Mouse (Mus musculus) Patski (cell line): ENCODE results near the gene Neurl2. TPM values are rescaled to one million over a fixed set of nuclear protein-coding genes. Genes with fewer than 3 reads are reported as not detected.

ENCODE experiments used
- ATAC-seq: fragments of 100-300 bp; one replicate; pipeline ENCODE4 v1.8.0; 2021
- CTCF ChIA-PET: fragments of 350-600 bp; sonication (Branson Sonifier 250); formaldehyde crosslinking; loops from one replicate; lab custom pipeline; 2022; ENCODE audit warnings: inconsistent platforms; lab: Charles Lee
- POLR2A ChIA-PET: fragments of 350-600 bp; sonication (Branson Sonifier 250); formaldehyde crosslinking; loops from one replicate; lab custom pipeline; 2022; ENCODE audit warnings: antibody characterized with exemption, inconsistent platforms; lab: Charles Lee
- DNase-seq: peaks from one replicate; pipeline ENCODE4 v3.0.0-alpha.2; 2011; ENCODE audit warnings: low read depth, low spot score
- H3K27me3 ChIP-seq: fragments of 371-371 bp; one replicate; pipeline ENCODE4 v1.5.1; 2021
- CTCF ChIP-seq: fragments of 100-300 bp; IDR thresholded peaks from one replicate; pipeline ENCODE4 v1.5.1; 2021
- in situ Hi-C: fragments of 300-500 bp; cut with MboI; formaldehyde crosslinking; loops from 3 replicates; pipeline ENCODE4 v1.11.1; 2018; ENCODE audit warnings: low pct_unique_long_range_greater_than_20kb, mixed read lengths
- polyA plus RNA-seq: library from polyadenylated mRNA; unstranded; gene quantifications from one replicate; pipeline ENCODE4 v1.2.3, GENCODE M21; 2021

The Neurl2 gene
- polyA plus RNA-seq, 1 experiment from 2014 or later: 2.6 TPM

DNA sequence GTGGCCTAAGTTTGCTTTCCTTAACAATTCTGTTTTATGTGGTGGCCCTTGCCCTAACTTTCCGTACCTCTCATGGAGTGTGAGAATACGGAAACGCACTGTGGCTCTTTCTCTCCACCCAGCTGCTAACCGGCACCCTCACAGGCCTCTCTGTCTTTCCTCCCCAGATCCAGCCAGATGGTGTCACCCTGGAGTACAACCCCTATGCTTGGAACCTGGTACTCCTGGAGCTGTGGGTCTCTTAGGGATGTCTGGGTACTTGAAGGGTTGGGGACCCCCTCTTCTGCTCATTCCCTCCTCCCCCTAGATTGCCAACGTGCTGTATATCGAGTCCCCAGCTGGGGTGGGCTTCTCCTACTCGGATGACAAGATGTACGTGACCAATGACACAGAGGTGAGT is 1.3 kb upstream of the Neurl2 start:
- H3K27me3 ChIP-seq: no peaks in the 10 kb centered on the region
- DNase-seq (no peak), ATAC-seq (peak; percentile 23)
- no peak for TF ChIP-seq CTCF
- ChIA-PET POLR2A (interaction anchor here (0.9 to 1.9 kb wide), 4 partner anchors 33 to 76 kb away, joined by 3 to 5 read pairs (median 4); partner anchors contain the start of gene Pcif1), CTCF (interaction anchor here (0.7 to 2.5 kb wide), 5 partner anchors 12 to 43 kb away, joined by 3 to 10 read pairs (median 6); partner anchors contain the start of genes Pltp and Zswim1)
- in situ Hi-C loops: no loop called here

DNA sequence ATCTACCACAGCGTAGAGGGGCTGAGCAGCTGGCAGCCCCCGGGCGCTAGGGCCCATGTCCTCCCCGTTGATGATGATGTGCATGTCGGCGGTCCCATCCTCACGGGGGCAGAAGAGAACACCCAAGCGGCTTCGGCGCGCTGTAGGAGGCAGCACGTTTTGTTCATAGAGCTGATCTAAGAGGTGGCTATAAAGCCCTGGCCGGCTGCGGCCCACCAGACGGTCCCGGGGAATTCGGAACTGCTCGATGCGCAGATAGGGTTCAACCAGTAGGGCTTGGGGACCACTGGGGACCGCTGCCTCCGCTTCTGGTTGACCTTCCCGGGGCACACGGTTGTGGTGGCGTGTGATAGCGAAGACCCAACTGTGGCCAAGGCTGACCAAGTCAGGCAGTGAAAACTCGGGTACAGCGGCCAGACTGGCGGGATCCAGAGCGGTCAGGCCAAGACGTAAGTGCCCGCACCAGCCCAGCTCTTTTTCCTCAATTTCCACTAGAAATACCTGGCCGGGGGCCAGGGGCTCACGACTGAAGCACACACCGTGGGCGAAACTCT is 431 bp downstream of the Neurl2 start, which contains the start of gene Ctsa:
Gene Ctsa (plus strand): TSS at position 126 of the 554 bp plus-strand sequence.
- H3K27me3 ChIP-seq: no peaks in the 10 kb centered on the region
- no peak for DNase-seq
- in situ Hi-C loops: no loop called here
- CTCF ChIA-PET: interaction anchor here (1.3 to 2.5 kb wide), 5 partner anchors 11 to 35 kb away, joined by 3 to 7 read pairs (median 4); partner anchors contain the start of genes Acot8, Pltp and Zswim1
- POLR2A ChIA-PET: interaction anchor here (0.7 to 1.9 kb wide), 5 partner anchors 9 to 78 kb away, joined by 3 to 5 read pairs (median 3); partner anchors contain the start of genes Acot8 and Zswim1
- TF ChIP-seq CTCF: no peak
- ATAC-seq: peak; percentile 24

DNA sequence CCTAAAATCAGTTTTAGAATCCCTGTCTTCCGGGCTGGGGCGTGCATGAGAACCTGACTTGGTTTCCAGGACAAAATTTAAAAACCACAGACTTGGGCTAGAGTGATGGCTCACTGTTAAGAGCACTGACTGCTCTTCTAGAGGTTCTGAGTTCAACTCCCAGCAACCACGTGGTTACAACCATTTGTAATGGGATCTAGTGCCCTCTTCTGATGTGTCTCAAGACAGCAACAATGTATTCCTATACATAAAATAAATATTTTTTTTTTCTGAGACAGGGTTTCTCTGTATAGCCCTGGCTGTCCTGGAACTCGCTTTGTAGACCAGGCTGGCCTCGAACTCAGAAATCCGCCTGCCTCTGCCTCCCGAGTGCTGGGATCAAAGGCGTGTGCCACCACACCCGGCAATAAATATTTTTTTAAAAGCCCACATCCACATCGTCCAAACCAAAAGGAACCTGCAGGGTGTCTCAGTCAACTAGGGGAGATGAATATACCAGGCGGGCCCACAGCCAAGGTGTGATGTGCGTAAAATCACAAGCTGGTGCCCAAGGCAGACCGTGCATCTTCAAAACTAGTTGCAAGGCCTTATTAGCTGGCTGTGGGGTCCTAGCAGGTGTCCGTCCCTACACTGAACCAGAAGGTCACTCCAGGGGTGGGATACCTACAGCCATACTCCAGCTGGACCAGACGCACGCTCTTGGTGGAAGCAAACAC is 1.1 kb downstream of the Neurl2 start:
- CTCF ChIA-PET: interaction anchor here (1.3 to 2.5 kb wide), 4 partner anchors 10 to 35 kb away, joined by 3 to 7 read pairs (median 4); partner anchors contain the start of genes Acot8 and Zswim1
- DNase-seq: no peak
- in situ Hi-C loops: no loop called here
- H3K27me3 ChIP-seq: no peaks in the 10 kb centered on the region
- no peak for ATAC-seq
- POLR2A ChIA-PET: interaction anchor here (0.7 to 1.9 kb wide), 3 partner anchors 8 to 79 kb away, joined by 3 to 5 read pairs (median 3); partner anchors contain the start of gene Zswim1
- no peak for TF ChIP-seq CTCF

DNA sequence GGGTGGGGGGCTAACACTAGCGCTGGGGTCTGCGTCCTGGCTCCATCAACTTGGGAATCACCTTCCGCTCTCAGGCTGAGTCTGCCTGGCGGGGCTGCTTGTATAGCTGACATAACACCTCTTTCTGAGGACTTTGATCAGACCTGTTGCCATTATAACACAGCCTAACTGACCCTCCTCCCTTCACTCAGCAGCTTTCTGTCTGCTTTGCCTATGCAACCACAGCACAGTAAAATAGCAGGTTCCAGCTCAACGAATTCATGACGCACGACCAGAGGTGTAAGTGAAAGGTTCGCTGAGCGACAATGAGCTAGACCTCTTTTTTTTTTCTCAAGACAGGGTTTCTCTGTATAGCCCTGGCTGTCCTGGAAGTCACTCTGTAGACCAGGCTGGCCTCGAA is 2.2 kb downstream of the Neurl2 start:
- in situ Hi-C loops: no loop called here
- POLR2A ChIA-PET: interaction anchor here (0.6 kb wide), 1 partner anchor 44 kb away, joined by 3 read pairs; no protein-coding TSS in a partner anchor
- CTCF ChIA-PET: interaction anchor here (0.7 to 1.1 kb wide), 2 partner anchors 36 to 50 kb away, joined by 3 read pairs; no protein-coding TSS in a partner anchor
- ATAC-seq: no peak
- H3K27me3 ChIP-seq: no peaks in the 10 kb centered on the region
- no peak for TF ChIP-seq CTCF
- DNase-seq: no peak

DNA sequence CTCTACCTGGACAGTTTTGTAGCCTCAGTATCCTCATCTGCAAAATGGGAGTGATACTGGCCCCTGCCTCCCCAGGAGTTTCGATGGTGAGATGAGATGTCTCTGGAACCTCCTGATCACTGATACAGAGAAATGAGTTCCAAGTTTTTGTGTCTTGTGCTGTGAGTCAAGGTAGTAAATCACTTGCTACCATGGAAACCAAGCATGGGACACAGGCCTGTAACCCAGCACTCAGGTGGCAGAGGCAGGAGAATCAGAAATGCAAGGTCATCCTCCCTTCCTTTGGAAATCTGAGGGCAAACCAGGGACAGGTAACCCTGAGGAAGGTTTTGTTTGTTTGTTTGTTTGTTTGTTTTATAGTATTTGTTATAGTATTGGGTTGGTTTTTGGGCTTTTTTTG is 4.2 kb downstream of the Neurl2 start:
- in situ Hi-C loops: no loop called here
- DNase-seq (no peak), ATAC-seq (no peak)
- no peak for TF ChIP-seq CTCF
- CTCF ChIA-PET: no interaction called here
- POLR2A ChIA-PET: no interaction called here
- H3K27me3 ChIP-seq: no peaks in the 10 kb centered on the region

DNA sequence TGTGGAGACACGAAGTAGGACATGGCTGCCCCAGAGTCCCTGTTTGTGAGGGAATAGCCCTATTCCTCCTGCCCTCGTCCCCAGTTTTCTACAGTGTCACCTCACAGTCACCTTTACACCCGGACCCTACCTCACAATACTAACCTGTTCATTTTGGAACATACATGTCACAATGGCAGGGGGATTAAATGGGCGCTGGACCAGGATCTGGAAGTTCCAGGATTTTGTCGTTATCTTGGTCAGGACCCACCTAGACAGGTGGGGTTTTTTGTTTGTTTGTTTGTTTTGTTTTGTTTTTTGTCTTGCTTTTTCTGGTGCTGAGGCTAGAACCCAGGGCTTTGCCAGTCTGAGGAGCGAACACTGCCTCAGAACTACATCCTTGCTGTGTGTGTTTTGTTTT is 4.8 kb downstream of the Neurl2 start, which contains the start of gene Spata25:
Gene Spata25 (minus strand): TSS at position 101 of the 400 bp plus-strand sequence.
- no peak for ATAC-seq
- no peaks in the 10 kb centered on the region for H3K27me3 ChIP-seq
- POLR2A ChIA-PET: no interaction called here
- CTCF ChIA-PET: no interaction called here
- TF ChIP-seq CTCF: no peak
- in situ Hi-C loops: no loop called here
- DNase-seq: no peak

DNA sequence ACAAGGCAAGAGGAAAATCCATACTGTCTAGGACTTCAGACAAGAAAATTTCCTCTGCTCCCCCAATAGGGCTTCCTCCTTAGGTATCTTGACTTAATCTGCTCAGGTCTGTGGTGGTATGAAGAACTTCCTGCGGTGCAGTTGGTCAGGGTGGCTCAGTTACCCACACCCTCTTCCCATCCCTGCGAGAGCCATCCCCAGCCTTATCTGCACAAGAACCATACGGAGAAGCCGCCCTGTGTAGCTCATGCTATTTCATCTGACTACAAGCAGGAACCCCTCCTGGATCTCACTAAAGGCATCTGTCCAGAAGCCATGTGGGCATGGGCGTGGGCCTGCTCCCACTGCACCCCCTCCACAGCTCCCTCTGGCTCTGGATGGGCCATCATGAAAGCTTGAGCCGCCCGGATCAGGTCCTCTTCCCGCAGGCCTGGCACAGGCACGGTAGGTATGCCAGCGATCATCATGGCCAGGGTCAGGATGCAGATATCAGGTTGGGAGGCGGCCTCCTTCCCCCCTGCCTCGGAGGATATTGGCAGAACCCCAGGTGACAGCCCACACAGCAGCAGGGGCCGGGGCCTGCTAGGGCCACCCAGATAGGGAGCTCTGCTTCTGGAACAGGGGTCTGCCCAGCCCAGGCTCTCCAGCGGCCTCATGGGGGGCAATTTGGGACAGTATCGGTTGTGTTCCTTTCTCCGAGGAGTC is 6.0 kb downstream of the Neurl2 start:
- POLR2A ChIA-PET: no interaction called here
- DNase-seq: no peak
- CTCF ChIA-PET: no interaction called here
- no peaks in the 10 kb centered on the region for H3K27me3 ChIP-seq
- TF ChIP-seq CTCF: no peak
- ATAC-seq: no peak
- in situ Hi-C loops: no loop called here

DNA sequence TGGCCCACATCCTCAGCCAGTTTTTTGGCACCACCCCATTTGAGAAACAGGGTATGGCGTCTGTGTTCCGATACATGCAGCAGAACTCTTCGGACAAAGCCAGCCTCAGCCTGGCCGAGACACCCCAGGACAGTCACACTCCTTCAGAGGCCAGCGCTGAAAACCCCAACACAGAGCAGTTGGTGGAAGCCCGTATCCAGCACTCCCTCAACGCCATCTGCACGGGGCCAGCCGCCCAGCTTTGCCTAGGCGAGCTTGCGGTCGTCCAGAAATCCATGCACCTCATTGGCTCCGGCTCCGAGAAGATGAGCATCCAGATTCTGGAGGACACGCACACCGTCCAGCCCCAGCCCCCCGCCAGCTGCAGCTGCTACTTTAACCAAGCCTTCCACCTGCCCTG is 7.7 kb downstream of the Neurl2 start:
- in situ Hi-C loops: no loop called here
- no peak for TF ChIP-seq CTCF
- no peak for DNase-seq
- no peaks in the 10 kb centered on the region for H3K27me3 ChIP-seq
- ATAC-seq: no peak
- CTCF ChIA-PET: interaction anchor here (0.8 kb wide), 1 partner anchor 28 kb away, joined by 4 read pairs; no protein-coding TSS in a partner anchor
- POLR2A ChIA-PET: no interaction called here

DNA sequence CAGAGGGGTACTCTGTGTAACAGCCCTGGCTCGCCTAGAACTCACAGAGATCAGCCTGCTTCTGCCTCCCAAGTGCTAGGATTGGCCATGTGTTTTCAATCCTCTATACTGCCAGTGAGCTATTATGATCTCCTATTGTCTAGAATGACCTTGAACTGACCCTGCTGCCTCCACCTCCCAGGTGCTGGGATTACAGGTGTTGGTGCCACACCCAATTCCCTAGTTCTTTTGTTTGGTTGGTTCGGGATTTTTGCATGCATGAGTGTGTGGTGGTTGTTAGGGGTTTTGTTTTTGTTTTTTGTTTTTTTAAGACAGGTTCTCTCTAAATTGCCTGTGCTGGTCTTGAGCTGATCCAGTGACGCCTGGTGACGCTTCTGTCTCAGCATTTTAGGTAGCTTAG is 9.3 kb downstream of the Neurl2 start:
- no peak for TF ChIP-seq CTCF
- in situ Hi-C loops: no loop called here
- H3K27me3 ChIP-seq: no peaks in the 10 kb centered on the region
- ATAC-seq (no peak), DNase-seq (no peak)
- POLR2A ChIA-PET: interaction anchor here (1.0 kb wide), 1 partner anchor 9 kb away, joined by 3 read pairs; the partner anchor contains the start of gene Ctsa
- CTCF ChIA-PET: interaction anchor here (1.1 kb wide), 1 partner anchor 44 kb away, joined by 3 read pairs; no protein-coding TSS in a partner anchor

DNA sequence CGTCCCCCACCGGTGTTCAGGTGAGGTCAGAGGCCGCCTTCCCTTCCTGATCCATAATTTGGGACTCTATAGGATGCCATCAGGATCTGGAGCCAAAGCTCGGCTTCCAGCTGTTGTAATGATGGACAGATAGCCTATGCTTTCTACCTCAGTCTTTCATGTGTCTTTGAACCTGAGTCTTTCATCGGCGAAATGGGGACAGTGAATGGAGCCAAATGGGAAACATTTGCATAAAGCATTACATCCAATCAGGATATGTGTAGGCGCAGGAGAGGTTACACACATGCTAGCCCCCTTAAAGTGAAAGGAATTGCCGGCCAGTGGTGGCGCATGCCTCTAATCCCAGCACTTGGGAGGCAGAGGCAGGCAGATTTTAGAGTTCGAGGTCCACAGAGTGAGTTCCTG is 10.1 kb downstream of the Neurl2 start:
- TF ChIP-seq CTCF: no peak
- CTCF ChIA-PET: interaction anchor here (1.1 to 1.3 kb wide), 3 partner anchors 14 to 45 kb away, joined by 3 to 4 read pairs (median 3); partner anchors contain the start of genes Acot8 and Zswim3
- H3K27me3 ChIP-seq: no peaks in the 10 kb centered on the region
- POLR2A ChIA-PET: interaction anchor here (0.7 to 2.0 kb wide), 4 partner anchors 10 to 55 kb away, joined by 3 to 7 read pairs (median 4); partner anchors contain the start of genes Acot8, Ctsa and Zswim3
- in situ Hi-C loops: no loop called here
- no peak for DNase-seq
- peak; percentile 24 for ATAC-seq
